Mouse (Mus musculus): ENCODE measurements around the gene Cdh4.

Cdh4 gene

DNA sequence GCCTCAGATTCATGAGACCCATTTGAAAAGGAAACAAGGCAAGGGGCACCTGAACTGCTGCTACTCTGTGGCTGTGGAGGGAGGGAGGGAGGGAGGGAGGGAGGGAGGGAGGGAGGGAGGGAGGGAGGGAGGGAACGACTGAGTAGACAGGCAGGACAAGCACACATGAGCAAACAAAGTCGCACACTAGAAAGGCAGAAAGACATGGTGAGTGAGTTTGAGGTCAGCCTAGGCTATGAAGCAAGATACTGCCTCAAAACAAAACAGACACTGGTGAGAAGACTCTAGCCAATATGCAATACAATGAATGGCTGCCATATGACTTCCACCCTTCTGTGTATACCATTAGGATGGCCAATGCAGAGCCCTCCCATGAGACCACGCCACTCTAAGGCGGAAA is 502.8 kb downstream of the Cdh4 start:
- DNase-seq (ENCODE audit: low read depth): no peak

DNA sequence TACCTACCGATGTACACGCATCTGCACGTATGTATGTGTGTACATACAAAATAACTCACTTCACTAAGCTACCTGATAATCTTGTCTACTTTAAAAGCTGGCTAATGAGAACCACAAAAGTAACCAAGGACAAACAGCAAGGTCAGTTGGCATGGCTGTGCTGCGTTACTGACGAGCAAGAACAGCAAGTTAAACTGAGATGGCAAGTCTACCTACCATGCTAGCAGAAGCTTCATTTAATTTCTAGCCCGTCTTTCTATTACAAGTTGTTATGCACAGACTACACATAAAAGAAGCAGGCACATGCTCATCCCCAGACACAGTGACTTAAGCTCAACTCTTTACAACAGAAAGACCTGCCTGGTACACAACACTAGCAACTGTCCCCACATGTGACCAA is 504.3 kb downstream of the Cdh4 start:
- DNase-seq (ENCODE audit: low read depth): no peak

DNA sequence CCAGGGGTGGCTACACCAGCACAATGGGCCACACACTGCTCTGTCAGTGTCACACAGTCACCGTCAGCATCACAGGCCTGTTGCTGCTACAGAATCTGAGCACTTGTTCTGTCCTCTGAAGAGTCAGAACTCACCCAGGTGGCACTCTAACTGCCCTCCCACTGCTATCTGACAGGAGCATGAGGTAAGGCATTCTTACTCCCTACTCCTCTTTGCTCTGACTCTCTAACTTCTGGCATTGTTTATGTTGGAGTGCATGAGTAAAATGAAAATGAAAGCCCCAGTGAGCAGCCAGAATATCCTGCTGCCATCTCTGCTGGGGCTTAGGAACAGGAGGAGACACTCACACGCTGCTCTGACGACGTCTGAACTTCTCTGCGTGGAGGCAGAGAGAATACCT is 505.4 kb downstream of the Cdh4 start:
- DNase-seq (ENCODE audit: low read depth): no peak

DNA sequence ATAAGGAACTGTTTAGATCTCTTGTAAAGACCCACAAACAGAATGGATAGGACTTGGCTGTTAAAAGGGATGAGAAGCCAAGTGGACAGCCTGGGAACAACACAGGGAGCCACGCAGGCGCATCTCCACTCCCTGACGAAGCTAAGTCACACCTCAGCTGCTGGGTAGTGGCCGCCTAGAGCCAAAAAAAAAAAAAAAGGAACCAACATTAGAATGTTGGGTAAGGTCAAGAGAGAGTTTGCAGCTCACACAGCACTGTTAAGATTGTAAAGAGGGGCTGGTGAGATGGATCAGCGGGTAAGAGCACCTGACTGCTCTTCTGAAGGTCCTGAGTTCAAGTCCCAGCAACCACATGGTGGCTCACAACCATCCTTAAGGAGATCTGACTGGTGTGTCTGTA is 506.6 kb downstream of the Cdh4 start:
- DNase-seq (ENCODE audit: low read depth): no peak
